Mouse (Mus musculus): ENCODE data around the gene Tyw5. TPM values are rescaled to one million over a fixed set of nuclear protein-coding genes. Genes with fewer than 3 reads are reported as not detected.

Tyw5 gene
- polyA plus RNA-seq, 1 experiment = 0.10 TPM

DNA sequence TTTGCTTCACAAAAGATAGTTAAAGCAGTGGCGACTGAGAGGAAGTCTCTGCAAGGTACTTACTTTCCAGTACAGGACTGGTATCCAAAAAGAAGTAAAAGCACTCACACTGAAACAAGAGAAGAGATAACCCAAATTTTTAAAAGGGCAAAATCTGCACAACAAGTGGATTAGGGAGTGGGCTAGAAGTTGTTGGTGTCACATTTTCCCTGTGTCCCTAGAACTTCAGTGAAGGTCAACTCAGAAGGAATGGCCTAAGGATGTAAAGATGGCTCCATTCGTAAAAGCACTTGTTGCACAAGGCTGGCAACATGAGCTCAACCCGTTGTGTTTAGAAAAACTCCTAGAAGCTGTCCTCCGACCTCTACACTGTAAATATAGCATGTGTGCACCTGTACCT lies 37.8 kb downstream of the Tyw5 start:
- Histone ChIP-seq H3K9me3 (ENCODE audit: control insufficient read depth, low read length) (no peaks in the 10 kb centered on the region), H3K4me1 (ENCODE audit: control insufficient read depth) (no peaks in the 10 kb centered on the region), H3K27me3 (ENCODE audit: control insufficient read depth) (no peaks in the 10 kb centered on the region), H3K4me3 (replicated peaks) (no peak overlapping the region), H3K36me3 (ENCODE audit: control insufficient read depth) (peaks cover 4% of the 10 kb centered on the region)
- no peak for TF ChIP-seq GATA1 (IDR thresholded peaks at IDR 0.05; ENCODE audit: low read length)
- TF ChIP-seq TAL1 (IDR thresholded peaks at IDR 0.05; ENCODE audit: low read length) = no peak

DNA sequence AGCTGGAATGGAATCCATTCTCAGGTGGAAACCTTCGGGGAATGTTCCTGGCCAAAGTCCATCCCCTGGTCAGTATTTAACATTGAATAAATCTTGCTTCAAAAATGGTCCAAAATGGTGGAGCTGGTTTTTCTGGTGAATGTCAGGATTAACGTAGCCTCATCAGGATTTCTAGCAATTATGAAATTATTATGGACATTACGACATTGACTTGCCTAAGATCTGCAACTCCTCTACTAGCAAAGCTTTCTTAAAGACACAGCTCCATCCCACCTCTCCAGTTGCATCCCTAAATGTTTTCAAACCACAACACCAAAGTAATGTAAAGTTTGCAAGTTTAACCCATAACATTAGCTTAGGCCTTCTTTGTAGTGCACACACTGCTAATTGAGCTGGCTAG lies 39.5 kb downstream of the Tyw5 start:
- TF ChIP-seq GATA1 (IDR thresholded peaks at IDR 0.05; ENCODE audit: low read length) = no peak
- TF ChIP-seq TAL1 (IDR thresholded peaks at IDR 0.05; ENCODE audit: low read length) = no peak
- no peaks in the 10 kb centered on the region; the same call in 1 of the 2 replicates for H3K36me3 ChIP-seq (ENCODE audit: control insufficient read depth)
- no peaks in the 10 kb centered on the region for H3K4me1 ChIP-seq (ENCODE audit: control insufficient read depth)
- no peaks in the 10 kb centered on the region for H3K9me3 ChIP-seq (ENCODE audit: control insufficient read depth, low read length)
- no peak overlapping the region for H3K4me3 ChIP-seq (replicated peaks)
- no peaks in the 10 kb centered on the region for H3K27me3 ChIP-seq (ENCODE audit: control insufficient read depth)

DNA sequence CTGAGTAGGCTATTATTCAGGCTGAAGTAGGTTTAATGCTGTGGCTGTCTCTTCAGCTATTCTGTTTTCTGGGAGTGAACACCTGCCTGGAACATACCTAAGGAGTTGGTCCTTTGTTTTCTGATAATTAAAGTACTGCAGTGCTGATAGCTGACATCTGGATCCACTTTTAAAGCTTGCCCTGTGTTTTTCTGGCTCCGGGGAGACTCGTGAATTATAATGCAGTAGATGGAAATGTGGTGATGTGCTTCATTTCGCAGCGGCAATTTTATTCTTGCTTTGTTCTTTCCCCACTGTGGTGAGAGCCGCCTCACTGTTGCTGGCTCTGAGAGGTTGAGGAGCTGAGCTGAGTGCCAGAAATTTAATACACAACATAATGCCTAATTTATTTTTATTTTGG lies 48.4 kb downstream of the Tyw5 start:
- no peak for TF ChIP-seq GATA1 (IDR thresholded peaks at IDR 0.05; ENCODE audit: low read length)
- Histone ChIP-seq H3K4me3 (replicated peaks) (no peak overlapping the region), H3K4me1 (ENCODE audit: control insufficient read depth) (no peaks in the 10 kb centered on the region), H3K27me3 (ENCODE audit: control insufficient read depth) (no peaks in the 10 kb centered on the region), H3K36me3 (ENCODE audit: control insufficient read depth) (no peaks in the 10 kb centered on the region), H3K9me3 (ENCODE audit: control insufficient read depth, low read length) (no peaks in the 10 kb centered on the region)

DNA sequence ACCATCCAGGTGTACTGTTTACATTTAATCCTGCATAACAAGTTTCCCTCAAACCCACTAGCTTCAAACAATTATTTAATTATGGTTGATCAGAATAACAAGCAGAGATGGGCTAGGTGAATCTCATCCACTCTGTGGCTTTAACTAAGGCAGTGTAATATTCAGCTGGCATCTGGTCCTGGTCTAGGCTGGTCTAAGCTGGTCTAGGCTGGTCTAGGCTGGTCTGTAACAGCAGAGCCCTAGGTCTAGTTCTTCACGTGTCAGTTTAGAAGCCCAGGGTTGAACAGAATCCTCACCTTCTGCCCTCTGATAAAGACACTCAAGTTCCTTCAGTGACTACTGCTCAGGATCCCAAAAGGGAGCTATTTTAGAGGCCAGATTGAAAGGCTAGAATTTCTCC lies 55.0 kb downstream of the Tyw5 start:
- TF ChIP-seq TAL1 (IDR thresholded peaks at IDR 0.05; ENCODE audit: low read length) (no peak), GATA1 (IDR thresholded peaks at IDR 0.05; ENCODE audit: low read length) (no peak)
- Histone ChIP-seq H3K27me3 (ENCODE audit: control insufficient read depth) (no peaks in the 10 kb centered on the region), H3K36me3 (ENCODE audit: control insufficient read depth) (no peaks in the 10 kb centered on the region), H3K9me3 (ENCODE audit: control insufficient read depth, low read length) (no peaks in the 10 kb centered on the region), H3K4me3 (replicated peaks) (no peak overlapping the region), H3K4me1 (ENCODE audit: control insufficient read depth) (no peaks in the 10 kb centered on the region)

DNA sequence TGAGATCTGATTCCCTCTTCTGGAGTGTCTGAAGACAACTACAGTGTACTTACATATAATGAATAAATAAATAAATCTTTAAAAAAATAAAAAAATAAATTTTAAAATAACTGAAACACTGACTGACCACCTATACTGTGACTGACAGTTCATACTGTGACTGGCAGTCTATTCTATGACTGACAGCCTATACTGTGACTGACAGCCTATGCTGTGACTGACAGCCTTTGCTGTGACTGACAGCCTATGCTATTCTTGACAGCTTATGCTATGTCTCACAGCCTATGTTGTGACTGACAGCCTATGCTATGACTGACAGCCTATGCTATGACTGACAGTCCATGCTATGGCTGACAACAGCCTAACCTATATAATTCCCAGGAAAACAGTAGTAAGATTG lies 59.4 kb downstream of the Tyw5 start:
- Histone ChIP-seq H3K4me1 (ENCODE audit: control insufficient read depth) (no peaks in the 10 kb centered on the region), H3K4me3 (replicated peaks) (no peak overlapping the region), H3K9me3 (ENCODE audit: control insufficient read depth, low read length) (no peaks in the 10 kb centered on the region), H3K36me3 (ENCODE audit: control insufficient read depth) (no peaks in the 10 kb centered on the region), H3K27me3 (ENCODE audit: control insufficient read depth) (no peaks in the 10 kb centered on the region)
- no peak for TF ChIP-seq TAL1 (IDR thresholded peaks at IDR 0.05; ENCODE audit: low read length)
- no peak for TF ChIP-seq GATA1 (IDR thresholded peaks at IDR 0.05; ENCODE audit: low read length)

DNA sequence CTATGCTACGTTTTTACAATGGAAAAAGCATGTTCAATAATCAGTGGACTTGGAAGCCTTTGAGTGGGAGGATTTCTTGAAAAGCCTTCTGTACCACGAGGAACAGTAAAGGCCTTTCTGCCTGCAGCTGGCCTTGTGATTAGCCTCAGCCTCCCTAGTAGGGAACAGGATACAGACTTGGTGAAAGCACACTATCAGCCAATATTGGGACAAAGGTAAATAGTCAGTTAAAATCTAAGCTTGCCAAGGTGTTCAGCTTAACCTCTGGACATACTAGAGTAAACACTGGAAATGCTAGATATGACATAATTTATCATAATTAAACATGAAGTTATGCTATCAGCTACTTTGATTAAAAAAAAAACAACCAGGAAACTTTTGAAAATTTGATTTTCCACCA lies 65.7 kb downstream of the Tyw5 start:
- Histone ChIP-seq H3K4me1 (ENCODE audit: control insufficient read depth) (no peaks in the 10 kb centered on the region), H3K4me3 (replicated peaks) (no peak overlapping the region), H3K27me3 (ENCODE audit: control insufficient read depth) (no peaks in the 10 kb centered on the region), H3K36me3 (ENCODE audit: control insufficient read depth) (no peaks in the 10 kb centered on the region), H3K9me3 (ENCODE audit: control insufficient read depth, low read length) (no peaks in the 10 kb centered on the region)
- TF ChIP-seq TAL1 (IDR thresholded peaks at IDR 0.05; ENCODE audit: low read length) (no peak), GATA1 (IDR thresholded peaks at IDR 0.05; ENCODE audit: low read length) (no peak)

DNA sequence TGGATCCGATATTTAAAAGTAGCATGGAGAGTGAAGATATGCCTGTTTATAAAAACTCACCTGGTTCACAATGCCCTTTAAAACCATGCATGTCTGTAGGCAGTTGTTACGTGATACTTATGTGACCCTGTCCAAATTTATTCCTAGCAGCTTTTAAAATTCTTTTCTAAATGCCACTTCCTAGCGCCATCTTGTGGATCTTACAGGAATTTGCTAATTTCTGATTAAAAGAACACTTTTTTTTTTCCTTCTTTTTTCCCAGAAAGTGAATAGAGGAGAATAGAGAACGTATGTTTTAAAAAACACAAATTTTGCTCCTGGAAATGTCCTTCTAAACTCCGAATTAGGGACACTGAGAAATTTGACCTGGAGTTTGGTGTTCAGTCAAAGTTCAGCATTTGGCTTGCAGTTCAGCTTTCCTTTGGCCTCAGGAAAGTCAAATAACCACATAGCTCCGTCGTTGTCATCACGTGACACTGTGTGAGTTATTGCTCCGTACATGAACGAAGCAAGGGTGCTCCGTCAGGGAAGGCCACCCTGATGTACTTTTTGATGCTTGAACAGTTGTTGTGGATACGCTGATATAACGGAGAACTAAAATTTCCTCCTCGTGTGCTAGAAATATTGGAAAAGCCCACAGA lies 67.6 kb downstream of the Tyw5 start:
- no peaks in the 10 kb centered on the region for H3K4me1 ChIP-seq (ENCODE audit: control insufficient read depth)
- H3K27me3 ChIP-seq (ENCODE audit: control insufficient read depth) = no peaks in the 10 kb centered on the region
- TF ChIP-seq TAL1 (IDR thresholded peaks at IDR 0.05; ENCODE audit: low read length) (no peak), GATA1 (IDR thresholded peaks at IDR 0.05; ENCODE audit: low read length) (no peak)
- H3K36me3 ChIP-seq (ENCODE audit: control insufficient read depth) = no peaks in the 10 kb centered on the region
- no peaks in the 10 kb centered on the region for H3K9me3 ChIP-seq (ENCODE audit: control insufficient read depth, low read length)
- H3K4me3 ChIP-seq (replicated peaks) = no peak overlapping the region

Other genes starting within 250 kb of the Tyw5 start
- 0.91 and 0.93 TPM in 2 replicates for gene 1700066M21Rik, start 29.5 kb downstream of the Tyw5 start, polyA plus RNA-seq (2012)
- 1.4 and 1.6 TPM in 2 replicates for gene Maip1, start 773 bp downstream of the Tyw5 start, polyA plus RNA-seq (2012)